Comparison of ENCODE assay signal across 9 mouse cellular contexts in the genomic region with DNA sequence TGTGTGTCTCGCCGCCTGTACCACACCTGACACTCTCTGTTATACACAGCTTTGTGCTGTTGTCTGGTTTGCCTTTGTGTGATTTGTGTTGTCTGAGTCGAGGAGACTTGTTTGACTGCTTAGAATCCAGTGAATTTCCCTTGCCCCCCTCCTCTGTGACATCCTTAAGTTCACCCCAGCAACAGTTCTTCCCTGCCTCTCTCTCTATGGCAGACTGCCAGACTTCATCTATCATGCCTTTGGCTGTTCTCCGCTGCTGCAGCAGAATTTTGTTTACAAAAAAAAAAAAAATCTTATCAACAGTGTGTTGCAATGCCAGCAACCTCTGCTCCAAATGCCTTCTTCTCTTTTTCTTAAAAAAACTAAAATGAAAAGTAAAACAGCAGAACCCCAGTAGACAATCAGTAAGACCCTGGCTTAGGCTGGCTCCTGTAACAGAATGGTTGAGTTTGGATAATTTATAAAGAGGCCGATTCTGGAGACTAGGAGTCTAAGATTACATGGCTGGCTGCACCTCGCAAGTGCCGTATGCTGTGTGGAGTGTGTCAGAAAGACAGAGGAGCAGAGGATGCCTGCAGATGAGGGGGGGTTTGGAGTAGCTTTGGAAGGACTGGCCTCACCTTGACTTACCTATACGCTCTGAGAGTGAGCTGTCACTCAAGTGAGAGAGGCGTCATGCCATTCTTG. TPM values are rescaled to one million over a fixed set of nuclear protein-coding genes. Genes with fewer than 3 reads are reported as not detected.
DNase-seq lines count a peak whose midpoint lies in the region; ATAC-seq and TF ChIP-seq lines count a peak whose summit lies in the region.
"Had no signal": no experiment of that assay in that cellular context is flagged by ENCODE, and none has a peak within 500 bp of the region (broad histone marks: within the 10 kb centered on the region; RNA-seq: fewer than 3 reads in every experiment).

No protein-coding gene starts in this region.

- peak overlapping the region; percentile 66 for H3K27ac ChIP-seq in forebrain, embryonic 13.5 days
- H3K27ac ChIP-seq in forebrain, embryonic 11.5 days (ENCODE audit: low read depth, low read length), result no peak overlapping the region
- H3K27ac ChIP-seq in liver, postnatal 0 days (ENCODE audit: low read depth), result no peak overlapping the region
- H3K27ac ChIP-seq in stomach, embryonic 15.5 days, result peak overlapping the region; percentile 73

- peak; percentile 77 for ATAC-seq in forebrain, embryonic 13.5 days
- no peak; the same call in 1 of the 2 replicates for ATAC-seq in forebrain, embryonic 11.5 days (replicated peaks; ENCODE audit: low FRiP score)
- no peak for ATAC-seq in liver, postnatal 0 days
- ATAC-seq in stomach, embryonic 15.5 days (ENCODE audit: insufficient read depth, low FRiP score, low read depth), result no peak; the same call in 1 of the 2 replicates

- H3K27me3 ChIP-seq in forebrain, embryonic 13.5 days, result no peaks in the 10 kb centered on the region
- H3K27me3 ChIP-seq in forebrain, embryonic 11.5 days (ENCODE audit: control insufficient read depth, insufficient read depth, low read length), result no peaks in the 10 kb centered on the region
- H3K27me3 ChIP-seq in liver, postnatal 0 days (ENCODE audit: insufficient read depth, low read length), result no peaks in the 10 kb centered on the region
- no peaks in the 10 kb centered on the region for H3K27me3 ChIP-seq in stomach, embryonic 15.5 days (replicated peaks)

- H3K9me3 ChIP-seq in forebrain, embryonic 13.5 days (replicated peaks), result no peaks in the 10 kb centered on the region
- H3K9me3 ChIP-seq in forebrain, embryonic 11.5 days (ENCODE audit: control insufficient read depth, low read length), result no peaks in the 10 kb centered on the region
- H3K9me3 ChIP-seq in liver, postnatal 0 days (ENCODE audit: low read length), result no peaks in the 10 kb centered on the region
- no peaks in the 10 kb centered on the region for H3K9me3 ChIP-seq in stomach, embryonic 15.5 days

- H3K4me3 ChIP-seq in forebrain, embryonic 13.5 days, result no peak overlapping the region
- no peak overlapping the region for H3K4me3 ChIP-seq in forebrain, embryonic 11.5 days (ENCODE audit: low read depth, low read length)
- no peak overlapping the region for H3K4me3 ChIP-seq in liver, postnatal 0 days (ENCODE audit: low read depth, low read length)
- H3K4me3 ChIP-seq in stomach, embryonic 15.5 days (replicated peaks), result no peak overlapping the region

- intact Hi-C loops in heart, postnatal 14 days (cut with DNase I), result no loop called here

- no peaks in the 10 kb centered on the region for H3K36me3 ChIP-seq in forebrain, embryonic 13.5 days (ENCODE audit: poor library complexity, severe bottlenecking)
- H3K36me3 ChIP-seq in forebrain, embryonic 11.5 days (ENCODE audit: control insufficient read depth, insufficient read depth, low read length), result no peaks in the 10 kb centered on the region
- H3K36me3 ChIP-seq in liver, postnatal 0 days (replicated peaks; ENCODE audit: insufficient read depth, low read length), result no peaks in the 10 kb centered on the region
- H3K36me3 ChIP-seq in stomach, embryonic 15.5 days, result no peaks in the 10 kb centered on the region

- peak overlapping the region; percentile 22; the same call in 1 of the 2 replicates for H3K4me2 ChIP-seq in forebrain, embryonic 13.5 days
- H3K4me2 ChIP-seq in forebrain, embryonic 11.5 days (ENCODE audit: low read depth, low read length, severe bottlenecking), result no peak overlapping the region
- no peak overlapping the region for H3K4me2 ChIP-seq in liver, postnatal 0 days (ENCODE audit: low read depth, low read length)
- H3K4me2 ChIP-seq in stomach, embryonic 15.5 days, result peak overlapping the region; percentile 8; the same call in 1 of the 2 replicates

- peaks cover 42% of the 10 kb centered on the region for H3K4me1 ChIP-seq in forebrain, embryonic 13.5 days
- peaks cover 5% of the 10 kb centered on the region; the same call in 1 of the 2 replicates for H3K4me1 ChIP-seq in forebrain, embryonic 11.5 days (replicated peaks; ENCODE audit: control insufficient read depth, insufficient read depth, low read length)
- no peaks in the 10 kb centered on the region; the same call in 1 of the 2 replicates for H3K4me1 ChIP-seq in liver, postnatal 0 days (ENCODE audit: insufficient read depth)
- peaks cover 8% of the 10 kb centered on the region for H3K4me1 ChIP-seq in stomach, embryonic 15.5 days

- no peak for TF ChIP-seq CTCF in liver, postnatal 0 days (IDR thresholded peaks at IDR 0.05; ENCODE audit: low read depth)

- no peak overlapping the region for H3K9ac ChIP-seq in forebrain, embryonic 13.5 days
- H3K9ac ChIP-seq in forebrain, embryonic 11.5 days (ENCODE audit: low read length), result no peak overlapping the region
- H3K9ac ChIP-seq in liver, postnatal 0 days (replicated peaks), result no peak overlapping the region
- no peak overlapping the region for H3K9ac ChIP-seq in stomach, embryonic 15.5 days

- no peak for TF ChIP-seq EP300 in liver, postnatal 0 days (IDR thresholded peaks at IDR 0.05; ENCODE audit: low read depth)

- DNase-seq in forebrain, embryonic 11.5 days (ENCODE audit: low spot score), result no peak
- peak; percentile 78 for DNase-seq in adrenal gland, postnatal 10 days
- peak; percentile 22 to 57 for DNase-seq in heart, postnatal 14 days
- peak; percentile 23 for DNase-seq in liver, postnatal 0 days
- no peak for DNase-seq in gastrocnemius, postnatal 4 days (ENCODE audit: low spot score in 2 of 2)
- DNase-seq in spleen, adult 12 weeks (ENCODE audit: low spot score), result no peak

- WGBS in forebrain, embryonic 13.5 days, result 33% methylated on average over 9 of the region's 9 CpGs
- WGBS in forebrain, embryonic 11.5 days, result 65% methylated on average over 9 of the region's 9 CpGs
- WGBS in liver, postnatal 0 days (ENCODE audit: insufficient replicate concordance), result 65% methylated on average over 9 of the region's 9 CpGs
- 29% methylated on average over 9 of the region's 9 CpGs for WGBS in stomach, embryonic 15.5 days

RNA-seq across cellular contexts. Expression of a gene that starts 44.8 kb away (rescaled TPM):
- 29.7 and 40.4 TPM in 2 replicates for polyA plus RNA-seq in forebrain, embryonic 13.5 days (2015; fragmentation: Nextera tagmentation; extraction: Ambion mirVana)
- polyA plus RNA-seq in forebrain, embryonic 11.5 days (2014; fragmentation: Nextera tagmentation; extraction: Ambion mirVana), result 13.6 and 14.7 TPM in 2 replicates
- 1 to 10 TPM; 4.4 to 4.9 TPM for total RNA-seq in adrenal gland, postnatal 10 days (2021)
- 1 to 10 TPM in 1 of 2 experiments, under 1 TPM in 1; 0.78 to 1.6 TPM for total RNA-seq in heart, postnatal 14 days (2021)
- 0.24 and 0.38 TPM in 2 replicates for polyA plus RNA-seq in liver, postnatal 0 days (2015; fragmentation: Nextera tagmentation; extraction: Ambion mirVana)
- polyA plus RNA-seq in stomach, embryonic 15.5 days (2015; fragmentation: Nextera tagmentation; extraction: Ambion mirVana), result 3.5 and 4.2 TPM in 2 replicates
- 1 to 10 TPM; 1.2 TPM for total RNA-seq in gastrocnemius, postnatal 4 days (2021)
- total RNA-seq: neutrophil, adult 5-6 weeks had no signal

Comparison
In these comparisons a context has a peak if more than half of its experiments do, and no peak if none do; other contexts are left out.
1. H3K27ac ChIP-seq: peak in forebrain, embryonic 13.5 days (single experiment) and stomach, embryonic 15.5 days (single experiment); none in forebrain, embryonic 11.5 days (single experiment) and liver, postnatal 0 days (single experiment).
2. H3K4me2 ChIP-seq: peak in forebrain, embryonic 13.5 days (single experiment) and stomach, embryonic 15.5 days (single experiment); none in forebrain, embryonic 11.5 days (single experiment) and liver, postnatal 0 days (single experiment).
3. DNase-seq: peak in adrenal gland, postnatal 10 days (single experiment), heart, postnatal 14 days (2 of 2) and liver, postnatal 0 days (single experiment); none in forebrain, embryonic 11.5 days (single experiment), gastrocnemius, postnatal 4 days (0 of 2) and spleen, adult 12 weeks (single experiment).